Mouse (Mus musculus) cerebellum, adult 2 months (tissue): ENCODE results near the gene Alg9. TPM values are rescaled to one million over a fixed set of nuclear protein-coding genes. Genes with fewer than 3 reads are reported as not detected.
A peak's percentile ranks its signal among the peaks of the same experiment; 100 is the strongest.

Experiments used
- DNase-seq, 2 experiments: peaks; one replicate each; pipeline ENCODE4 v3.0.0; 2021
- H3K27ac ChIP-seq: fragments of 200-500 bp; 2 replicates; pipeline ENCODE4 v1.5.1; 2012; ENCODE audit warnings: low read length, control low read depth, inconsistent platforms; ENCODE audit not compliant: insufficient read depth
- H3K27me3 ChIP-seq: fragments of 200-500 bp; 2 replicates; pipeline ENCODE4 v1.6.1; 2012; ENCODE audit warnings: inconsistent platforms, mild to moderate bottlenecking, low read length, moderate library complexity; ENCODE audit not compliant: control insufficient read depth, insufficient read depth
- H3K4me1 ChIP-seq: fragments of 200-500 bp; 2 replicates; pipeline ENCODE4 v1.6.1; 2011; ENCODE audit warnings: low read length; ENCODE audit not compliant: control insufficient read depth, insufficient read depth
- H3K4me3 ChIP-seq: fragments of 200-500 bp; replicated peaks from 2 replicates; pipeline ENCODE3; 2011; ENCODE audit warnings: mild to moderate bottlenecking, low read depth, low read length, control low read depth; ENCODE audit not compliant: insufficient read depth
- CTCF ChIP-seq: fragments of 200-500 bp; IDR thresholded peaks from 2 replicates; pipeline ENCODE4 v1.5.1; 2011; ENCODE audit warnings: low read depth, mild to moderate bottlenecking, control low read depth, low read length, moderate library complexity, borderline replicate concordance; ENCODE audit not compliant: insufficient read depth
- POLR2A ChIP-seq: fragments of 200-500 bp; IDR thresholded peaks from 2 replicates; pipeline ENCODE4 v1.6.1; 2011; ENCODE audit warnings: low read length, control low read depth, borderline replicate concordance; ENCODE audit not compliant: insufficient read depth
- WGBS: fragments of 180-500 bp; shearing (Covaris S2); methylation state at CpG from one replicate; pipeline ENCODE4 v1.1.7; 2018; 5-methylcytosine and 5-hydroxymethylcytosine counted together
- polyA plus RNA-seq: library from polyadenylated mRNA; depleted of rRNA; stranded (reverse); fragments of >200 nt; gene quantifications from 2 replicates; pipeline ENCODE4 v1.2.3, GENCODE M21; 2012

Alg9 gene
- polyA plus RNA-seq, 1 experiment, result 22.5 TPM

GRCm38 (mm10) chr9:50751323-50751722, 23.5 kb upstream of the Alg9 start, which contains the start of gene Cryab:
Gene Cryab (plus strand): TSS chr9:50751325.
- Histone ChIP-seq H3K4me3 (no peak within 1 kb of the TSS), H3K27me3 (no peaks in the 10 kb centered on the region), H3K4me1 (peaks cover 16% of the 10 kb centered on the region), H3K27ac (no peak within 1 kb of the TSS)
- no peak for TF ChIP-seq POLR2A
- no peak for TF ChIP-seq CTCF
- 65% methylated on average over 22 of the region's 22 CpGs for WGBS
- DNase-seq, result no peak

- peak within 1 kb of the TSS; percentile 67; the same call in 1 of the 2 replicates for H3K27ac ChIP-seq
- 18% methylated on average over 14 of the region's 14 CpGs for WGBS
- no peaks in the 10 kb centered on the region for H3K27me3 ChIP-seq
- H3K4me3 ChIP-seq, result peak within 1 kb of the TSS; percentile 56
- H3K4me1 ChIP-seq, result peaks cover 16% of the 10 kb centered on the region
- no peak for TF ChIP-seq POLR2A
- no peak for TF ChIP-seq CTCF
- no peak for DNase-seq
Measured at GRCm38 (mm10) chr9:50752054-50752602, 22.7 kb upstream of the Alg9 start, which contains the start of gene Hspb2. Gene Hspb2 (minus strand): TSS chr9:50752354.

GRCm38 (mm10) chr9:50752784-50753615, 21.8 kb upstream of the Alg9 start:
- TF ChIP-seq POLR2A (peak; percentile 37; the same call in 1 of the 2 replicates), CTCF (no peak)
- no peaks in the 10 kb centered on the region for H3K27me3 ChIP-seq
- WGBS, result 31% methylated on average over 17 of the region's 17 CpGs
- peak overlapping the region; percentile 56 for H3K4me3 ChIP-seq
- DNase-seq, result peak; percentile 73 to 82
- peak overlapping the region; percentile 67; the same call in 1 of the 2 replicates for H3K27ac ChIP-seq
- H3K4me1 ChIP-seq, result peaks cover 16% of the 10 kb centered on the region

- TF ChIP-seq CTCF (no peak), POLR2A (0 out of 2 replicates have a peak, but pooled peaks have one; percentile 14)
- H3K27ac ChIP-seq, result peak overlapping the region; percentile 54; the same call in 1 of the 2 replicates
- peak overlapping the region; percentile 30 for H3K4me3 ChIP-seq
- H3K4me1 ChIP-seq, result peaks cover 16% of the 10 kb centered on the region
- no peaks in the 10 kb centered on the region for H3K27me3 ChIP-seq
- DNase-seq, result no peak
- 52% methylated on average over 7 of the region's 7 CpGs for WGBS
Measured at GRCm38 (mm10) chr9:50753947-50754346, 20.9 kb upstream of the Alg9 start.

GRCm38 (mm10) chr9:50756711-50757110, 18.1 kb upstream of the Alg9 start:
- H3K4me3 ChIP-seq, result no peak overlapping the region
- TF ChIP-seq CTCF (no peak), POLR2A (no peak)
- no peaks in the 10 kb centered on the region for H3K27me3 ChIP-seq
- peaks cover 11% of the 10 kb centered on the region for H3K4me1 ChIP-seq
- H3K27ac ChIP-seq, result no peak overlapping the region
- DNase-seq, result no peak
- WGBS, result 47% methylated on average over 5 of the region's 5 CpGs

- no peak overlapping the region for H3K4me3 ChIP-seq
- DNase-seq, result no peak
- no peak for TF ChIP-seq CTCF
- no peak for TF ChIP-seq POLR2A
- no peaks in the 10 kb centered on the region for H3K4me1 ChIP-seq
- no peaks in the 10 kb centered on the region for H3K27me3 ChIP-seq
- 64% methylated on average over 6 of the region's 6 CpGs for WGBS
- H3K27ac ChIP-seq, result no peak overlapping the region
Measured at GRCm38 (mm10) chr9:50761520-50762243, 13.1 kb upstream of the Alg9 start.

- H3K4me3 ChIP-seq, result no peak overlapping the region
- DNase-seq, result no peak
- WGBS, result 52% methylated on average over 1 of the region's 1 CpGs
- H3K27ac ChIP-seq, result no peak overlapping the region
- no peaks in the 10 kb centered on the region for H3K4me1 ChIP-seq
- 0 out of 2 replicates have a peak, but pooled peaks have one; percentile 11 for TF ChIP-seq CTCF
- TF ChIP-seq POLR2A, result no peak
- H3K27me3 ChIP-seq, result no peaks in the 10 kb centered on the region
Measured at GRCm38 (mm10) chr9:50763331-50763730, 11.5 kb upstream of the Alg9 start.
